Mouse (Mus musculus) liver, adult 2 months (tissue): ENCODE results near the gene Ugt1a7c.

ENCODE experiments used
- CTCF ChIP-seq: fragments of 200-500 bp; IDR thresholded peaks from 2 replicates; pipeline ENCODE4 v1.5.1; 2011; ENCODE audit warnings: low read depth, low read length, control low read depth
- POLR2A ChIP-seq: fragments of 200-500 bp; IDR thresholded peaks from 2 replicates; pipeline ENCODE4 v1.6.1; 2011; ENCODE audit warnings: low read length, control low read depth; ENCODE audit not compliant: insufficient read depth; ENCODE audit errors: extremely low read depth

DNA sequence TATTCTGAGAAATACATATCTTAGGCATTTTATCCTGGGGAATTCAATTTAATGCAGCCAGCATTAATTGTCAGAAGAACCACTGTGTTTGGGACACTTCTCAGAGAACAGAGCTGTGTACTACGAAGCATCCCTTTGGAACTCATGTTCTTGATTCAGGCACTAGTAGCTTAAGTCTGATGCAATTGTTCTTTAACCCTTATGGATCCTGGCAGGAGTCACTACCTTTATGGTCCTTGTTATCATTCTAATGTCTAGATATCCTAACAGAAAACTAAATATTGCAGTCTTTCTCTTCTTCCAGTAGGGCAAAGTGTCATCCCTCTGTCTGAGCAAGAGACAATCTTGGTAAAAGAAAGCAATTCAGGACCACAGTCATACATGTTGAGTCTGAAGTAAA lies 118.2 kb downstream of the Ugt1a7c start:
- TF ChIP-seq POLR2A (no peak), CTCF (no peak)
